Mouse (Mus musculus): ENCODE data around the gene Mill1. TPM values are rescaled to one million over a fixed set of nuclear protein-coding genes. Genes with fewer than 3 reads are reported as not detected.
"Not testable (repeated sequence)": the region's sequence is repeated elsewhere in the genome, so short reads cannot be mapped to it uniquely, and the experiment has no call there.

Mill1 gene
- not detected in 2 replicates for polyA plus RNA-seq (2015; fragmentation: Nextera tagmentation; extraction: Ambion mirVana)

GRCm38 (mm10) chr7:18245047-18245446, at the start of gene Mill1:
Mill1 (plus strand) TSS chr7:18245347.
- H3K27ac ChIP-seq (replicated peaks): no peak within 1 kb of the TSS
- H3K4me1 ChIP-seq (replicated peaks): no peaks in the 10 kb centered on the region
- no peak within 1 kb of the TSS for H3K9ac ChIP-seq
- no peaks in the 10 kb centered on the region for H3K36me3 ChIP-seq
- 61% methylated on average over 1 of the region's 1 CpGs for WGBS
- no peak within 1 kb of the TSS for H3K4me2 ChIP-seq
- H3K9me3 ChIP-seq: peaks cover 11% of the 10 kb centered on the region
- ATAC-seq (ENCODE audit: low read depth): no peak
- no peak within 1 kb of the TSS for H3K4me3 ChIP-seq
- H3K27me3 ChIP-seq: no peaks in the 10 kb centered on the region

GRCm38 (mm10) chr7:18210938-18211337, 34.2 kb upstream of the Mill1 start:
- ATAC-seq (ENCODE audit: low read depth): no peak
- Histone ChIP-seq H3K9ac (no peak overlapping the region), H3K9me3 (peaks cover 7% of the 10 kb centered on the region), H3K4me1 (replicated peaks) (no peaks in the 10 kb centered on the region), H3K4me2 (no peak overlapping the region), H3K36me3 (no peaks in the 10 kb centered on the region), H3K4me3 (no peak overlapping the region), H3K27me3 (no peaks in the 10 kb centered on the region), H3K27ac (replicated peaks) (no peak overlapping the region)
- WGBS: 17% methylated on average over 9 of the region's 9 CpGs

GRCm38 (mm10) chr7:18214699-18215098, 30.4 kb upstream of the Mill1 start:
- H3K27me3 ChIP-seq: no peaks in the 10 kb centered on the region
- H3K9me3 ChIP-seq: peaks cover 7% of the 10 kb centered on the region
- H3K36me3 ChIP-seq: no peaks in the 10 kb centered on the region
- H3K27ac ChIP-seq (replicated peaks): no peak overlapping the region
- ATAC-seq (ENCODE audit: low read depth): no peak
- no peak overlapping the region for H3K9ac ChIP-seq
- 61% methylated on average over 1 of the region's 1 CpGs for WGBS
- no peak overlapping the region for H3K4me2 ChIP-seq
- H3K4me1 ChIP-seq (replicated peaks): no peaks in the 10 kb centered on the region
- H3K4me3 ChIP-seq: no peak overlapping the region

GRCm38 (mm10) chr7:18238561-18238960, 6.6 kb upstream of the Mill1 start:
- Histone ChIP-seq H3K4me1 (replicated peaks) (no peaks in the 10 kb centered on the region), H3K4me3 (no peak overlapping the region), H3K27me3 (no peaks in the 10 kb centered on the region), H3K36me3 (no peaks in the 10 kb centered on the region), H3K4me2 (no peak overlapping the region), H3K9ac (no peak overlapping the region), H3K9me3 (peaks cover 12% of the 10 kb centered on the region; the same call in 1 of the 2 replicates), H3K27ac (replicated peaks) (no peak overlapping the region)
- ATAC-seq (ENCODE audit: low read depth): no peak
- 80% methylated on average over 2 of the region's 2 CpGs for WGBS

DNA sequence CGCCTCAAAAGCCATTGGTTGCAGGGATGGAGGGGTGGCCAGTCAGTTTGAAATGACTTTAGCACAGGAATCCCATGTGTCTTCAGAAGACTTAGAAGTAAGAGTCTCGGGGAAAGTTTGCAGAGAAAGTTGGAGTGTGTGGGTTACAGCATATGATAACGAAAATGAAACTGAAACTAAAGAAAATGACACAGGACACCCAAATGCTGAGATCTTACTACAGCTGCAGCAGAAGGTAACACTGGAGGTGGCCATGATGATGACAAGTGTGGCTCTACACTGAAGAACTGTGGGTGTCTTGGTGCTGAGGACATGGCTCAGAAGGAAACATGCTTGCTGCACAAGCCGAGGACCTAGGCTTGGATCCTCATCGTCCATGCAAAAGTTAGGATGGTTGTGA, 3.9 kb upstream of the Mill1 start:
- no peak overlapping the region for H3K27ac ChIP-seq (replicated peaks)
- no peak overlapping the region for H3K9ac ChIP-seq
- peaks cover 12% of the 10 kb centered on the region; the same call in 1 of the 2 replicates for H3K9me3 ChIP-seq
- H3K4me2 ChIP-seq: no peak overlapping the region
- H3K4me1 ChIP-seq (replicated peaks): no peaks in the 10 kb centered on the region
- 88% methylated on average over 5 of the region's 5 CpGs for WGBS
- no peak overlapping the region for H3K4me3 ChIP-seq
- no peak for ATAC-seq (ENCODE audit: low read depth)
- H3K27me3 ChIP-seq: no peaks in the 10 kb centered on the region
- H3K36me3 ChIP-seq: no peaks in the 10 kb centered on the region

DNA sequence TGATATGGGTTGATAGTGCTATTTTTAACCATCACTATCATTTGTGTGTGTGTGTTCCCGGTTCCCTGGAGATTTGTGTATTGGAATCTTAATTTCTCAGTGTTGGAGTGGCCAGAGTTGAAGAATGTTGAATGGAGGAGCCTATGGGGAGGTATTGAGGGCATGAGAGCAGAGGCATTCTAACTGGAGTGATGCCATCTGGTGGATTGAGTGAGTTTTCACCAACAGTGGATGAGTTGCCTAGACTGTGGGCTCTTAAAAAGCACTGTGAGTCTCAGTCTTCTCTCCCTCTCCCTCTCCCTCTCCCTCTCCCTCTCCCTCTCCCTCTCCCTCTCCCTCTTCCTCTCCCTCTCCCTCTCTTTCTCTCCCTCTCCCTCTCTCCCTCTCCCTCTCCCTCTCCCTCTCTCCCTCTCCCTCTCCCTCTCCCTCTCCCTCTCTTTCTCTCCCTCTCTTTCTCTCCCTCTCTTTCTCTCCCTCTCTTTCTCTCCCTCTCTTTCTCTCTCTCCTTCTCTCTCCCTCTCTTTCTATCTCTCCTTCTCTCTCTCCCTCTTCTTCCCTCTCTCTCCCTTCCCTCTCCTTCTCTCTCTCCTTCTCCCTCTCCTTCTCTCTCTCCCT, 1.1 kb upstream of the Mill1 start:
- H3K27ac ChIP-seq (replicated peaks); H3K4me1 ChIP-seq (replicated peaks); H3K4me3 ChIP-seq; H3K36me3 ChIP-seq; H3K4me2 ChIP-seq; ATAC-seq (ENCODE audit: low read depth); H3K9ac ChIP-seq; H3K27me3 ChIP-seq: not testable (repeated sequence)
- H3K9me3 ChIP-seq: peaks cover 16% of the 10 kb centered on the region
- 59% methylated on average over 1 of the region's 1 CpGs for WGBS

DNA sequence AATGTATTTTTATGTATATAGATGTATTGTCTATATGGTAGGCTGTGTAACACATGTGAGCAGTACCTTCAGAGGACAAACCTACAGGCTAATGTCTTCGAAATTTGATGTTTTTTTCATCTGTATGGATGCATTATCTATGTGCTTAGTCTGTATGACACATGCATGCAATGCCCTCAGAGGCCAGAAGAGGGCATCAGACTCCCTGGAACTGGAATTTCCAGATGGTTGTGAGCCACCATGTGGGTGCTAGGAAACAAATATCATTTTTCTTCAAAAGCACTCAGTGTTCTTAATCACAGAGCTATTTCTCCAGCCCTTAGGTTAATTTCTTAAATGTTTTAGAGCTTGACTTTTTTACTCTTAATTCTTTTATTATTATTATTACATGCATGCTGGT, 15.1 kb downstream of the Mill1 start:
- Histone ChIP-seq H3K4me2 (no peak overlapping the region), H3K4me3 (no peak overlapping the region), H3K27me3 (no peaks in the 10 kb centered on the region), H3K4me1 (replicated peaks) (no peaks in the 10 kb centered on the region), H3K36me3 (no peaks in the 10 kb centered on the region), H3K9me3 (peaks cover 57% of the 10 kb centered on the region), H3K27ac (replicated peaks) (no peak overlapping the region), H3K9ac (no peak overlapping the region)
- no peak for ATAC-seq (ENCODE audit: low read depth)
- WGBS: 58% methylated on average over 1 of the region's 1 CpGs

GRCm38 (mm10) chr7:18265089-18265488, 19.9 kb downstream of the Mill1 start:
- H3K27me3 ChIP-seq: no peaks in the 10 kb centered on the region
- H3K36me3 ChIP-seq: no peaks in the 10 kb centered on the region
- H3K4me2 ChIP-seq: no peak overlapping the region
- 64% methylated on average over 5 of the region's 5 CpGs for WGBS
- H3K9ac ChIP-seq: no peak overlapping the region
- no peak for ATAC-seq (ENCODE audit: low read depth)
- H3K9me3 ChIP-seq: peaks cover 40% of the 10 kb centered on the region
- H3K27ac ChIP-seq (replicated peaks): no peak overlapping the region
- no peaks in the 10 kb centered on the region for H3K4me1 ChIP-seq (replicated peaks)
- no peak overlapping the region for H3K4me3 ChIP-seq

Other genes starting within 250 kb of the Mill1 start
- gene Ceacam13, start 235.5 kb upstream of the Mill1 start, polyA plus RNA-seq (2015; fragmentation: Nextera tagmentation; extraction: Ambion mirVana): not detected in 2 replicates
- gene Ceacam12, start 179.4 kb upstream of the Mill1 start, polyA plus RNA-seq (2015; fragmentation: Nextera tagmentation; extraction: Ambion mirVana): not detected in 2 replicates
- not detected in 2 replicates for gene Igfl3, start 68.9 kb upstream of the Mill1 start, polyA plus RNA-seq (2015; fragmentation: Nextera tagmentation; extraction: Ambion mirVana)
- gene Psg18, start 109.7 kb downstream of the Mill1 start, polyA plus RNA-seq (2015; fragmentation: Nextera tagmentation; extraction: Ambion mirVana): not detected in 2 replicates
- gene Psg28, start 186.7 kb downstream of the Mill1 start, polyA plus RNA-seq (2015; fragmentation: Nextera tagmentation; extraction: Ambion mirVana): not detected in 2 replicates
- gene Psg26, start 238.8 kb downstream of the Mill1 start, polyA plus RNA-seq (2015; fragmentation: Nextera tagmentation; extraction: Ambion mirVana): not detected in 2 replicates